Mouse (Mus musculus): Measurements from ENCODE around the gene Parp16. TPM values are rescaled to one million over a fixed set of nuclear protein-coding genes. Genes with fewer than 3 reads are reported as not detected.
"Not testable (repeated sequence)": the region's sequence is repeated elsewhere in the genome, so short reads cannot be mapped to it uniquely, and the experiment has no call there.

Parp16 gene
- polyA plus RNA-seq, 1 experiment, result 16.3 TPM

DNA sequence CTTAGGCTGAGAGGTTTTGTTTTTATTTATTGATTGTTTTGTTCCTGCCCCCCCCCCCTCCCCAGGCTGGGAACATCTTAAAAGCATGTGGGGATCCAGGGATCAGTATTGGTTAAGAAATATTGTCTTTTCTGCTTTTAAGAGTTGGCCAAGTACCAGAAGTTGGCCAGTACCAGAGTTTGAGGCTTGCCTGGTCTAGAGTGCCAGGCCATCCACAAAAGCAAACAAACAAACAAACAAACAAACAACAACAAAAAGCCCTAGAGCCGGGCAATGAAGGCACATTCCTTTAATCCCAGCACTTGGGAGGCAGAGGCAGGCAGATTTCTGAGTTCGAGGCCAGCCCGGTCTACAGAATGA, 5.8 kb downstream of the Parp16 start:
- no peaks in the 10 kb centered on the region for H3K36me3 ChIP-seq (ENCODE audit: control insufficient read depth, insufficient read depth, low read length)
- WGBS, result 41% methylated on average over 3 of the region's 3 CpGs
- H3K4me3 ChIP-seq (ENCODE audit: low read depth, low read length), result no peak overlapping the region
- H3K4me1 ChIP-seq (ENCODE audit: control insufficient read depth, insufficient read depth, insufficient read length, low read length), result peaks cover 8% of the 10 kb centered on the region
- H3K27ac ChIP-seq (ENCODE audit: insufficient read depth, low read depth, low read length), result peak overlapping the region; percentile 51; the same call in 1 of the 2 replicates
- H3K27me3 ChIP-seq (ENCODE audit: control insufficient read depth, insufficient read depth, low read length), result no peaks in the 10 kb centered on the region
- TF ChIP-seq CTCF (IDR thresholded peaks at IDR 0.05; ENCODE audit: extremely low read depth, insufficient read length, insufficient replicate concordance, low read depth, low read length), result no peak
- TF ChIP-seq POLR2A (IDR thresholded peaks at IDR 0.05; ENCODE audit: low read depth, low read length), result no peak

DNA sequence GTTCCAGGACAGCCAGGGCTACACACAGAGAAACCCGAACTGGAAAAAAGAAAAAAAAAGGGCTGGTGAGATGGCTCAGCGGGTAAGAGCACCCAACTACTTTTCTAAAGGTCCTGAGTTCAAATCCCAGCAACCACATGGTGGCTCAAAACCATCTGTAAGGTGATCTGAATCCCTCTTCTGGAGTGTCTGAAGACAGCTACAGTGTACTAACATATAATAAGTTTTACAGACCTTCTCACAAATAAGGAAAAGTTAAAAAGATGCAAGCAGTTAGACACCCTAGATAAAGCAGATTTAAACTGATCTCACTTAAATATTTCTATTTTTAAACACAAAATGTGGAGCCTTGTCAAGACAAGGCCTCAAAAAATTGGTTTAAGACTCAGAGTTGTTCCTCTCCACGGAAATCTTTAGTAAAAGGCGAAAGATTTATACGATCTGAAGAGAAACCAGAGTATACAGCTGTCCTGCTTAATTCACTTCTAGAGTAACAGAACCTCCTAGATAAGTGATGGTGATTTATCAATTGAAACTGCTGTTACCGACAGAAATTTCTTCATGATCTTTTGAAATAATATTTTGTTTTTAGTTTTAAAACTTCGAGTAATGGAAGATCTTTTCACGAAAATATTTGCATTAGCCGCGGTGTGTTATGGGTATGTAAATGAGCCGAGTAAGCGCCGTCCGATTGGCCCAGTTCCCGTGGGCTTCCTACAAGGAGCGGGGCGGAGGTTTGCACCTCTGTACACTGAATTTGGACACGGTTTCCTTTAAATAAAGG, 6.4 kb downstream of the Parp16 start:
- Histone ChIP-seq H3K27me3 (ENCODE audit: control insufficient read depth, insufficient read depth, low read length) (no peaks in the 10 kb centered on the region), H3K4me3 (ENCODE audit: low read depth, low read length) (peak overlapping the region; percentile 36), H3K36me3 (ENCODE audit: control insufficient read depth, insufficient read depth, low read length) (no peaks in the 10 kb centered on the region), H3K4me1 (ENCODE audit: control insufficient read depth, insufficient read depth, insufficient read length, low read length) (peaks cover 5% of the 10 kb centered on the region), H3K27ac (ENCODE audit: insufficient read depth, low read depth, low read length) (peak overlapping the region; percentile 72)
- 2% methylated on average over 18 of the region's 18 CpGs for WGBS
- TF ChIP-seq CTCF (IDR thresholded peaks at IDR 0.05; ENCODE audit: extremely low read depth, insufficient read length, insufficient replicate concordance, low read depth, low read length) (no peak), POLR2A (IDR thresholded peaks at IDR 0.05; ENCODE audit: low read depth, low read length) (no peak)

DNA sequence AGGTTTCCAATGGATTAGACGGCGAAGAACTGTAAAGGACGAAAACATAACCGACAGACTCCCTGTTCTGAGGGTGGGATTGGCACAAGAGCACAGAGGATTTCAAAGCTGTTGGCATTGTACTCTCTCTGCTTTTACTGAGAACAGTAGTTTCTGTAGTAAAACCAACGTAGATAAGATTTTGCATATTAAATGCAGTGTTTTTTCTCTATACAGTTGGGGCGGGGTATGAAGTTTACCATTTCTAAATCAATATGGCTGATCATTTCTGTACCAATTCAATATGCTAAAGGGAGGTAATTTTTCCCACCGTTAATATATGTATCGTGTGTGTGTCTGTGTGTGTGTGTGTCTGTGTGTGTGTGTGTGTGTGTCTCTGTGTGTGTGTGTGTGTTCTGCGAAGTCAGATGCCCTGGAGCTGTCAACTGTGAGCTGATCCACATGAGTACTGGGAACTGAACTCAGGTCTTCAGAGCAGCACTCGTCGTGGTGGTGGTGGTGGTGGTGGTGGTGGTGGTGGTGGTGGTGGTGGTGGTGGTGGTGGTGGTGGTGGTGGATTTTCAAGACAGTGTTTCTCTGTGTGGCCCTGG, 7.1 kb downstream of the Parp16 start:
- H3K4me3 ChIP-seq (ENCODE audit: low read depth, low read length), result peak overlapping the region; percentile 36
- H3K27me3 ChIP-seq (ENCODE audit: control insufficient read depth, insufficient read depth, low read length), result no peaks in the 10 kb centered on the region
- H3K4me1 ChIP-seq (ENCODE audit: control insufficient read depth, insufficient read depth, insufficient read length, low read length), result peaks cover 3% of the 10 kb centered on the region
- H3K27ac ChIP-seq (ENCODE audit: insufficient read depth, low read depth, low read length), result peak overlapping the region; percentile 72
- WGBS, result 20% methylated on average over 11 of the region's 11 CpGs
- no peak for TF ChIP-seq CTCF (IDR thresholded peaks at IDR 0.05; ENCODE audit: extremely low read depth, insufficient read length, insufficient replicate concordance, low read depth, low read length)
- no peak for TF ChIP-seq POLR2A (IDR thresholded peaks at IDR 0.05; ENCODE audit: low read depth, low read length)
- H3K36me3 ChIP-seq (ENCODE audit: control insufficient read depth, insufficient read depth, low read length), result no peaks in the 10 kb centered on the region

DNA sequence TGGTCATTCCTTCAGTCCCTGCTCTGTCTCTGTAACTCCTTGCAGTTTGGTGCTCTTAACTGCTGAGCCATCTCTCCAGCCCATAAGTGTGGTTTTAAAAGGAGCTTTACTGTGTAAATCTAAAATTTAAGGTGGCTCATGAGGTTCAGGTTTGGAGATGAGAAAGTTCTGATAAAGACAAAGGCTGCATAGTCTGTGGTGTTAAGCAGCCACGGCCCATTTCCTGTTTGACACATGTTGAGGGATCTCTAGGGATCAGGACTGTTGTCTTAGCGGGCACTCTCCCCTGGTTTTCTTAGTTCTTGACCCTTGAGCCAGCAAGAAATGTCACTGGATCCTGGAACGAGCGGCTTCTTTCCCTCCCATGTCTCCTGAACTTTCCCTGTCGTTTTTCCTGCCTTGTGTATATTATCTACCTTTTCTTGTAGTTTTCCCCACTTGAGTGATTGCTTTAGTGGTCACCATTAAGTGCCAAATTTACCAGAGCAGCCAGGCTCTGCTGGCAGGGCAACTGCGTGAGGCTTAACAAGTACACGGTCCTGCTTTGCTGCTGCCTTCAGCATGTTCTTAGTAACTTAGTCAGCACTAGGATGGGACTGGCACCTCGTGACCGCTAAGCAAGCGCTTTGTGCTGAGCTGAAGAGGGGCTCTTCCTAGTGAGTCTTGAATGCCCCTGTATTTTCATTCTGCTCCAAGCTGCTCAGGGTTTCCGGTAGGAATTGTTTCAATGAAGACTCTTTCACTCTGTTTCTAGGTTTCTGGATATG, 10.1 kb downstream of the Parp16 start:
- Histone ChIP-seq H3K4me3 (ENCODE audit: low read depth, low read length) (no peak overlapping the region), H3K4me1 (ENCODE audit: control insufficient read depth, insufficient read depth, insufficient read length, low read length) (no peaks in the 10 kb centered on the region; the same call in none of the 2 replicates), H3K27me3 (ENCODE audit: control insufficient read depth, insufficient read depth, low read length) (no peaks in the 10 kb centered on the region), H3K36me3 (ENCODE audit: control insufficient read depth, insufficient read depth, low read length) (no peaks in the 10 kb centered on the region), H3K27ac (ENCODE audit: insufficient read depth, low read depth, low read length) (no peak overlapping the region)
- WGBS, result 75% methylated on average over 11 of the region's 11 CpGs
- no peak for TF ChIP-seq CTCF (IDR thresholded peaks at IDR 0.05; ENCODE audit: extremely low read depth, insufficient read length, insufficient replicate concordance, low read depth, low read length)
- no peak for TF ChIP-seq POLR2A (IDR thresholded peaks at IDR 0.05; ENCODE audit: low read depth, low read length)

DNA sequence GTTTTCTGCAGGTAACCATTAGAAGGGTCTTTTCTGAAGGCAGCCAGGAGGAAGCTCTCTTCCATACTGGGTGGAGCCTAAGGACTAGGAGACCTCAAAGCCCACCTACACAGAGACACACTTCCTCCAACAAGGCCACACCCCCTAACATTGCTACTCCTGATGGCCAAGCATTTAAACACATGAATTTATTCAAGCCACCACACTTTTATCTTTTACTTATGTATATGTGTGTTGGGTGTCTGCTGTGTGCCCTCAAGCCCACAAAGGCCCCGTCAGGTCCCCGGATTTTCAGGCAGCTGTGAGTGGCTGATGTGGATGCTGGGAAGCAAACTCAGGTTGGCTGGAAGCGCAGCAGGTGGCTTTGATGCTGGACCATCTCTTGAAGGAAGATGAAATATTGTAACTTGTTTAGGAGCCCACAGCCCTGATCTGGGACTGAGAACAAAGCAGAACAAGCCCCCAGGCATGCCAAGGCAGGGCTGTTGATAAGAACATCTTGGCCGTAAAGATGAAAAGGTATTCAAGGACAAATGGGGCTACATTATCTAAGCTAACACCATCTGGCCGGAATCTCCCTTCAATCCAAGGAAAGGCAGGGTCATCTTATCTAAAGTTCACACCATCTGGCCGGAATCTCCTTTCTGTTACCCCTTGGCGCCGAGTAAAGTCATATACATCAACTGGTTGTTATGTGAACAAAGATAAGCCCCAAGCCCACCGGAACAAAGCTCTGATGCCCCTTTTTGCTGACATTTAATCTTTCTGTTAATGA, 12.1 kb downstream of the Parp16 start:
- WGBS, result 87% methylated on average over 9 of the region's 9 CpGs
- H3K36me3 ChIP-seq (ENCODE audit: control insufficient read depth, insufficient read depth, low read length); H3K4me1 ChIP-seq (ENCODE audit: control insufficient read depth, insufficient read depth, insufficient read length, low read length); H3K27me3 ChIP-seq (ENCODE audit: control insufficient read depth, insufficient read depth, low read length); H3K27ac ChIP-seq (ENCODE audit: insufficient read depth, low read depth, low read length); H3K4me3 ChIP-seq (ENCODE audit: low read depth, low read length): not testable (repeated sequence)

DNA sequence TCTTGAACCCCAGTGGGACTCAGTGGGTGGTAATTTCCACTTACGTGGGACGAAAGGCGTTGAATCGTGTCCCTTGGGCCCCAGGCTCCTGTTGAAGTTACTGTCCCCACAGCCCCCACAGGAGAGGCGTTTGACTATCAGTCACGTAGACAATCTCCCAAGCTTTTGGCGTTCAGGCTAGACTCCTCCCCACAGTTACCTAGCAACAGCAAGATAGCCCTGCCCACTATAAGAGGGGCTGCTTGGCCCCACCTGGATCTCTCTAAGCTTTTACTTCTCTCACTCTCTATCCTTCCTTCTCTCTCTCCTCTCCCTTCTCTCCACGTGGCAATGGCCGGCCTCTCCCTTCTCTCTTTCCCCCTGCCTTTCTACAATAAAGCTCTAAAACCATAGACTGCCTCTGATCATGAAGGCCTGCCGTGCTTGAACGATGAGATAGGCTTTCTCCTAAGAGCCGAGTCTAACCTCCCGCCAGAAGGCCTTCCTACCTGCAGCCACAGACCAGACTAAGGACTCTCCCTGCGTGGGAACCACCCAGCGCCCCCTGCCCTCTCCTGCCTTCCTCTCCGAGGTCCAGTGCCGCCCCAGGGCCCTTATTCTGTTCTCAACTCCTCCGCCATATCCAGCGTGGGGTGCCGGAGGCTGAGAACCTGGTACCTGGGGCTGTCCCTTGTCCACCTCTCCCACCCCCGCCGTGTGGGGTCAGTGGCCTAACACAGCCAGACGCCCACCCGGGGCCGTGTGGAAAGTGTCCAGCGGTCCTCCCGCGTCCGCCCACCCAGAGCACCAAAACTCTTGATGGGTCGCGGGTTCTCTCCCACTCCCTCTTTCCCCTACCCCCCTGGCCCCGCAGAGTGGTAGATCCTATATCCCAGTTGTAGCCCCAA, 13.4 kb downstream of the Parp16 start:
- no peaks in the 10 kb centered on the region for H3K36me3 ChIP-seq (ENCODE audit: control insufficient read depth, insufficient read depth, low read length)
- no peak for TF ChIP-seq CTCF (IDR thresholded peaks at IDR 0.05; ENCODE audit: extremely low read depth, insufficient read length, insufficient replicate concordance, low read depth, low read length)
- H3K27me3 ChIP-seq (ENCODE audit: control insufficient read depth, insufficient read depth, low read length), result no peaks in the 10 kb centered on the region
- WGBS, result 93% methylated on average over 32 of the region's 32 CpGs
- no peaks in the 10 kb centered on the region for H3K4me1 ChIP-seq (ENCODE audit: control insufficient read depth, insufficient read depth, insufficient read length, low read length)
- no peak overlapping the region for H3K27ac ChIP-seq (ENCODE audit: insufficient read depth, low read depth, low read length)
- no peak overlapping the region for H3K4me3 ChIP-seq (ENCODE audit: low read depth, low read length)

All from small intestine, adult 2 months (tissue).